Mouse (Mus musculus) small intestine, adult 2 months (tissue): ENCODE results near the gene Egfl8.

ENCODE experiments used
- CTCF ChIP-seq: fragments of 200-500 bp; IDR thresholded peaks from 2 replicates; pipeline ENCODE4 v1.5.1; 2012; ENCODE audit warnings: low read depth, mild to moderate bottlenecking, control low read depth, inconsistent platforms, low read length, moderate library complexity, mixed read lengths; ENCODE audit not compliant: insufficient replicate concordance, insufficient read length; ENCODE audit errors: extremely low read depth
- POLR2A ChIP-seq: fragments of 200-500 bp; IDR thresholded peaks from 2 replicates; pipeline ENCODE4 v1.6.1; 2012; ENCODE audit warnings: low read depth, mild to moderate bottlenecking, control low read depth, inconsistent platforms, low read length, moderate library complexity

DNA sequence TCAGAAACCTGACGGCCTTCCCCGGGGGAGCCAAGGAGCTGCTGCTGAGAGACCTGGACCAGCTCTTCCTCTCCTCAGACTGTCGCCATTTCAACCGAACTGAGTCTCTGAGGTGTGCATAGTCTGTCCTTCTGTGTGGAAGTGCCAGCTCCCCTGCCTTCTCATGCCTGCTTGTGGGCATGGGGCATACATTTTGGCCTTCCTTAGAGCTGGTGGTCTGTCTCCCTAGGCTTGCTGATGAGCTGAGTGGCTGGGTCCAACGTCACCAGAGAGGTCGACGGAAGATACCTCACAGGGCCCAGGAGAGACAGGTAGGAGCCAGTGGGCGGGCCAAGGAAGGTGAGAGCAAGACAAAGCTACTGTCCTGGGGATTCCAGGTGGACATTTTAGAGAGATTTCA is 37.2 kb upstream of the Egfl8 start:
- no peak for TF ChIP-seq POLR2A
- no peak for TF ChIP-seq CTCF
